In genomic region chr2:38482122-38482521, GRCm38 (mm10) we compare ENCODE assay signal across 14 mouse cellular contexts. TPM values are rescaled to one million over a fixed set of nuclear protein-coding genes. Genes with fewer than 3 reads are reported as not detected.
DNase-seq lines count a peak whose midpoint lies in the region; ATAC-seq and TF ChIP-seq lines count a peak whose summit lies in the region.
"Had no signal": no experiment of that assay in that cellular context is flagged by ENCODE, and none has a peak within 500 bp of the region (broad histone marks: within the 10 kb centered on the region; RNA-seq: fewer than 3 reads in every experiment).

No protein-coding gene starts in this region.

- H3K27me3 ChIP-seq in CH12.LX (replicated peaks), result no peaks in the 10 kb centered on the region
- no peaks in the 10 kb centered on the region for H3K27me3 ChIP-seq in liver, postnatal 0 days (ENCODE audit: insufficient read depth, low read length)
- H3K27me3 ChIP-seq: midbrain, embryonic 12.5 days had no signal

- no peaks in the 10 kb centered on the region for H3K79me2 ChIP-seq in CH12.LX (replicated peaks; ENCODE audit: control insufficient read depth, extremely low read depth, insufficient read depth, poor library complexity, severe bottlenecking)

- H3K9ac ChIP-seq in CH12.LX (ENCODE audit: insufficient read depth, low read depth), result no peak overlapping the region
- H3K9ac ChIP-seq in liver, postnatal 0 days (replicated peaks), result no peak overlapping the region
- H3K9ac ChIP-seq: midbrain, embryonic 12.5 days had no signal

- H3K4me2 ChIP-seq in CH12.LX (ENCODE audit: insufficient read depth, low read depth, poor library complexity, severe bottlenecking), result no peak overlapping the region
- no peak overlapping the region for H3K4me2 ChIP-seq in liver, postnatal 0 days (ENCODE audit: low read depth, low read length)
- H3K4me2 ChIP-seq: midbrain, embryonic 12.5 days had no signal

- dilution Hi-C loops in CH12.LX (cut with MboI; ENCODE audit: extremely low pct_ligation_motif_present, extremely low pct_unique_long_range_greater_than_20kb, low sequenced_read_pairs), result no loop called here

- 79% methylated on average over 3 of the region's 3 CpGs for WGBS in liver, postnatal 0 days (ENCODE audit: insufficient replicate concordance)

- H3K4me3 ChIP-seq in layer of hippocampus, adult 2 months, result no peak overlapping the region
- H3K4me3 ChIP-seq in CH12.LX (replicated peaks in 1 of 3; ENCODE audit: low read depth in 2 of 3, low read length in 2 of 3, poor library complexity in 1 of 3), result no peak overlapping the region
- H3K4me3 ChIP-seq in liver, postnatal 0 days (ENCODE audit: low read depth, low read length), result no peak overlapping the region
- H3K4me3 ChIP-seq: heart, embryonic 10.5 days; midbrain, embryonic 12.5 days had no signal

- TF ChIP-seq EP300 in CH12.LX (IDR thresholded peaks at IDR 0.05; ENCODE audit: low read length), result no peak
- no peak for TF ChIP-seq EP300 in liver, postnatal 0 days (IDR thresholded peaks at IDR 0.05; ENCODE audit: low read depth)

- in situ Hi-C loops in CH12.LX (cut with MboI; ENCODE audit: low pct_ligation_motif_present, low pct_unique_long_range_greater_than_20kb, low sequenced_read_pairs), result no loop called here

- H3K36me3 ChIP-seq in CH12.LX (replicated peaks in 1 of 2; ENCODE audit: control insufficient read depth in 1 of 2, insufficient read depth in 1 of 2, low read length in 1 of 2), result no peaks in the 10 kb centered on the region
- no peaks in the 10 kb centered on the region for H3K36me3 ChIP-seq in liver, postnatal 0 days (replicated peaks; ENCODE audit: insufficient read depth, low read length)
- H3K36me3 ChIP-seq: heart, embryonic 10.5 days; midbrain, embryonic 12.5 days had no signal

- TF ChIP-seq POLR2A in CH12.LX (IDR thresholded peaks at IDR 0.05; ENCODE audit: low read depth, low read length), result no peak

- peaks cover 2% of the 10 kb centered on the region for H3K9me3 ChIP-seq in CH12.LX (replicated peaks; ENCODE audit: low read length)
- no peaks in the 10 kb centered on the region for H3K9me3 ChIP-seq in liver, postnatal 0 days (ENCODE audit: low read length)
- H3K9me3 ChIP-seq: heart, embryonic 10.5 days; midbrain, embryonic 12.5 days had no signal

- DNase-seq in layer of hippocampus, adult 2 months (ENCODE audit: low spot score in 2 of 2), result no peak
- DNase-seq in layer of hippocampus, postnatal 14 days (ENCODE audit: low spot score in 2 of 2), result no peak
- DNase-seq in CH12.LX (ENCODE audit: extremely low read depth) (no peak), R1 (ENCODE audit: low read depth, low spot score) (peak; percentile 84)
- no peak for DNase-seq in liver, postnatal 0 days
- DNase-seq in retina, postnatal 1 day, result no peak
- DNase-seq in right cerebral cortex, adult 18-20 months, result no peak
- DNase-seq: adrenal gland, postnatal 14 days; cerebellum, postnatal 36 days; lung, postnatal 4 days; right cerebral cortex, postnatal 14 days; thymus, postnatal 4 days had no signal

- ATAC-seq in liver, postnatal 0 days, result no peak

- peaks cover 7 to 26% of the 10 kb centered on the region in 2 experiments for H3K4me1 ChIP-seq in CH12.LX (ENCODE audit: control insufficient read depth in 1 of 2, insufficient read depth in 2 of 2)
- H3K4me1 ChIP-seq in liver, postnatal 0 days (ENCODE audit: insufficient read depth), result peaks cover 45% of the 10 kb centered on the region
- H3K4me1 ChIP-seq: midbrain, embryonic 12.5 days had no signal

- peak; percentile 52 for TF ChIP-seq CTCF in layer of hippocampus, adult 2 months (conservative IDR thresholded peaks at IDR 0.05)
- peak in 1 of 2 experiments; percentile 36; a peak in 2 of 4 replicates for TF ChIP-seq CTCF in CH12.LX (conservative IDR thresholded peaks at IDR 0.05 in 1 of 2, IDR thresholded peaks at IDR 0.05 in 1 of 2; ENCODE audit: low read depth in 2 of 2, low read length in 2 of 2)
- TF ChIP-seq CTCF in liver, postnatal 0 days (IDR thresholded peaks at IDR 0.05; ENCODE audit: low read depth), result peak; percentile 47

- peak overlapping the region; percentile 43; the same call in 1 of the 2 replicates for H3K27ac ChIP-seq in layer of hippocampus, adult 2 months
- no peak overlapping the region for H3K27ac ChIP-seq in CH12.LX (ENCODE audit: insufficient read depth, low read depth)
- peak overlapping the region; percentile 80 for H3K27ac ChIP-seq in liver, postnatal 0 days (ENCODE audit: low read depth)
- H3K27ac ChIP-seq: heart, embryonic 10.5 days; midbrain, embryonic 12.5 days had no signal

- TF ChIP-seq RAD21 in CH12.LX (IDR thresholded peaks at IDR 0.05; ENCODE audit: low read depth, low read length), result peak; percentile 6

TF ChIP-seq in CH12.LX, 34 proteins besides CTCF, POLR2A, EP300 and RAD21:
- TF ChIP-seq MAZ (IDR thresholded peaks at IDR 0.05; ENCODE audit: low read depth, low read length) (no peak), TCF12 (IDR thresholded peaks at IDR 0.05; ENCODE audit: low read depth, low read length) (no peak), ZNF384 (IDR thresholded peaks at IDR 0.05; ENCODE audit: low read depth, low read length) (no peak), KAT2A (IDR thresholded peaks at IDR 0.05; ENCODE audit: insufficient replicate concordance, low read length) (no peak), SMC3 (IDR thresholded peaks at IDR 0.05; ENCODE audit: low read depth, low read length) (no peak), USF2 (conservative IDR thresholded peaks at IDR 0.05; ENCODE audit: low read depth, low read length) (no peak), MAX (IDR thresholded peaks at IDR 0.05; ENCODE audit: low read length) (no peak), USF1 (IDR thresholded peaks at IDR 0.05; ENCODE audit: low read depth, low read length) (no peak), JUN (IDR thresholded peaks at IDR 0.05; ENCODE audit: insufficient read depth, low read depth, low read length) (no peak), ETS1 (conservative IDR thresholded peaks at IDR 0.05; ENCODE audit: low read depth, low read length) (no peak), MYC (IDR thresholded peaks at IDR 0.05; ENCODE audit: low read depth, low read length) (no peak), CHD2 (IDR thresholded peaks at IDR 0.05; ENCODE audit: low read length) (no peak), GABPA (IDR thresholded peaks at IDR 0.05; ENCODE audit: insufficient replicate concordance, low read depth, low read length) (no peak), JUND (conservative IDR thresholded peaks at IDR 0.05; ENCODE audit: low read depth, low read length) (no peak), ELF1 (IDR thresholded peaks at IDR 0.05; ENCODE audit: low read depth, low read length) (no peak)
TF ChIP-seq in CH12.LX: peak in this region for 0.

RNA-seq across cellular contexts. Expression of gene Nek6, which starts 29.3 kb away (rescaled TPM):
- 10 to 100 TPM; 41.6 to 44.8 TPM for total RNA-seq in layer of hippocampus, adult 2 months (2021)
- 10 to 100 TPM; 50.3 to 53.0 TPM for total RNA-seq in layer of hippocampus, postnatal 14 days (2021)
- total RNA-seq in CH12.LX (2012; rRNA removed) (30.5 and 39.9 TPM in 2 replicates), CH12.LX (2014; rRNA removed) (27.5 and 31.0 TPM in 2 replicates)
- 36.7 and 44.7 TPM in 2 replicates for polyA plus RNA-seq in CH12.LX (2012; ENCODE audit: insufficient read length, low read depth)
- 30.6 and 39.7 TPM in 2 replicates for polyA plus RNA-seq in liver, postnatal 0 days (2015; fragmentation: Nextera tagmentation; extraction: Ambion mirVana)
